Mouse (Mus musculus) monocyte, adult 5-6 weeks (primary cell): ENCODE measurements around the gene Lhx8. TPM values are rescaled to one million over a fixed set of nuclear protein-coding genes. Genes with fewer than 3 reads are reported as not detected.

Source experiments
- ATAC-seq: fragments of 153-309, 156-312 bp; replicated peaks from 2 replicates; pipeline ENCODE4 v1.8.0; 2017; ENCODE audit warnings: mild to moderate bottlenecking; ENCODE audit not compliant: low TSS enrichment, insufficient number of reproducible peaks, severe bottlenecking, poor library complexity, low FRiP score
- total RNA-seq: library from RNA; stranded (forward); fragments of 200-1000, 200-491, 200-594 nt; gene quantifications from 3 replicates; pipeline ENCODE4 v1.2.3, GENCODE M21; 2017

The Lhx8 gene
- total RNA-seq, 1 experiment from 2014 or later = not detected

DNA sequence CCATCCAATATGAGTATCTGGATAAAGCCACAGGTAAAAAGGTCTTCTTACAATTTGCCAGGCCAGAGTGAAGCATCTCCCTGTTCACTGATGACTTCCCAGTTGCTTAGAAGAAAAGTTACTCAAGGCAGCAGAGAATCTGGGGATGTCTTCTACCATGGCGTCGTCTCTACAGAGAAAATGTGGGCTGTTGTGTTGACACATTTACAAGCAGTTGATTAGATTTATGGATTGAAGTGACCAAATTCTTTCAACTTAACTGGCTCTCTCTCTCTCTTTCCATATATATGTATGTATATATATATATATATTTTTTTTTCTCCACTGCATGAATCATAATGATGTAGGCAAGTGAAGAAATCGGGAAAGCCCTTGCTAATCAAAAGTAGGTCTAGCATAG is 55.8 kb downstream of the Lhx8 start:
- ATAC-seq = no peak

DNA sequence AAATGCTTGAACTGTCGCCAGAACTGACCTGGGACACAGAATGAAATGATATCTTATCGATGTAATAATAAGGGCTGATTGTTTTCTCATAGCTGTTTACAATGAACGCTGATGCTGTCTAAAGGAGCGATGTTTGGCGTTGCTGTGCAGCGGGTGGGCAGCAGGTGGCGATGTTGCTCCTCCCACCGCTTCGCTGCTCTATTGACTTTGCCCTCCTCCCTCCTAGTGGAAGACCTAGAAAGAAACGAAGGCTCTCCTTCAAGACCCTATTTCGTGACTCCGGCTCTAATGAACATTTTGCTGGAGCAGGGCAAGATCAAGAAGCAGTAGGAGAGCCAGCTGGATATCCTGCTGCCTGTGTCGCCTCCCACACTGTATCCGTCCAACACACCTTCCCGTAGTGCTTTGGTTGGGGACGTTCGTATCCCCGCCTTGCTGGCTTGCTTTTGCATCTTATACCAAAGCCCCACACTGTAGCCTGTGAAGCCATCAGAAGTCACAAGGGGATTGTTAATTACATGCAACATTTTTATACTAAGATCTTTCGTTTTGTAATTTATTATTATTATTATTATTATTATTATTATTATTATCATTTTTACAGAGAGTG is 60.6 kb downstream of the Lhx8 start:
- ATAC-seq = no peak

DNA sequence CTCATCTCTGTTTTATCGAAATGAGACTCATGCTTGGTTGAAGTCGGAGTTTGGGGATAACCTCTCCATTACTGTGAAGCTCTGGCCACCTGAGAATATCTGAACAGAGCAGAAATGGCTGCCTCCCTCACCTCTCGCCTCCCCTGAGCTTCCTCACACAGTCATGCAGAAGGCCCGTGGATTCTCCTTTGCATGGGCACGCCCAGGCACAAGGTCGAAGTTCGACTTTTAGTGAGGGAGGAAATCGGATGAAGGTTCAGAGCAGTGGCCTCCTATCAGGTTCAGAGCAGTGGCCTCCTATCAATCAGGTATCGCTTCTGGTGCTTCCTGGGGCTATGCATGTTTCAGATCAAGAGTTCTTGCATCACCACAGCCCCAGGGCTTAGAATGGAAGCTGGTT is 62.1 kb downstream of the Lhx8 start:
- no peak for ATAC-seq

DNA sequence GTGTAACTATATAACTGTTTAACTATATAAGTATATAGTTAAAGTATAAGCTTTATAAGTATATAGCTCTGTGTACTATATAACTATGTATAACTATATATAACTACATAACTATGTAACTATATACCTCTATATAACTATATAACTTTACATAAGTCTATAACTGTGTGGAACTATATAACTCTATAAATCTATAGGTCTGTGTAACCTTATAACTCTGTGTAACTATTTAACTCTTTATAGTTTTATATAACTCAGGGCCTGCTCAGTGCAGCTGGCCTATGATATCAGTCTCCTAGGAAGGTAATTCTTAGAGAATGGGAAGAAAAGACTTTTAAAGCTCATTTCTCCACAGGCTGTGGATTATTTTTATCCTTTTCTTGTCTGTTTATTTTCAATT is 73.1 kb downstream of the Lhx8 start:
- no peak for ATAC-seq
